Mouse (Mus musculus) brain, adult 2 months (tissue): ENCODE results near the gene Rab11fip4.
"Not testable (repeated sequence)": the region's sequence is repeated elsewhere in the genome, so short reads cannot be mapped to it uniquely, and the experiment has no call there.

Source experiments
- DNase-seq: peaks from one replicate; pipeline ENCODE4 v3.0.0; 2011; ENCODE audit warnings: low read depth, low spot score

The Rab11fip4 gene

GRCm38 (mm10) chr11:79676483-79676967 lies 85.5 kb downstream of the Rab11fip4 start:
- no peak for DNase-seq

- DNase-seq = peak; percentile 77
Observed at GRCm38 (mm10) chr11:79677402-79677801, 86.4 kb downstream of the Rab11fip4 start.

- DNase-seq = peak; percentile 77
Observed at GRCm38 (mm10) chr11:79678363-79679153, 87.5 kb downstream of the Rab11fip4 start.

GRCm38 (mm10) chr11:79679929-79680328 lies 88.9 kb downstream of the Rab11fip4 start:
- no peak for DNase-seq

GRCm38 (mm10) chr11:79680559-79680958 lies 89.5 kb downstream of the Rab11fip4 start:
- DNase-seq = no peak

- DNase-seq = no peak
Observed at GRCm38 (mm10) chr11:79681182-79681581, 90.2 kb downstream of the Rab11fip4 start.

GRCm38 (mm10) chr11:79681798-79682197 lies 90.8 kb downstream of the Rab11fip4 start:
- no peak for DNase-seq

GRCm38 (mm10) chr11:79685109-79685508 lies 94.1 kb downstream of the Rab11fip4 start:
- no peak for DNase-seq

GRCm38 (mm10) chr11:79686501-79687121 lies 95.6 kb downstream of the Rab11fip4 start:
- DNase-seq = peak; percentile 92

GRCm38 (mm10) chr11:79689916-79690315 lies 98.9 kb downstream of the Rab11fip4 start:
- no peak for DNase-seq

- DNase-seq = peak; percentile 74
Observed at GRCm38 (mm10) chr11:79691513-79691912, 100.5 kb downstream of the Rab11fip4 start.

- peak; percentile 54 for DNase-seq
Observed at GRCm38 (mm10) chr11:79696390-79697307, 105.6 kb downstream of the Rab11fip4 start.

- no peak for DNase-seq
Observed at GRCm38 (mm10) chr11:79698071-79698470, 107.1 kb downstream of the Rab11fip4 start.

GRCm38 (mm10) chr11:79698542-79698941 lies 107.5 kb downstream of the Rab11fip4 start:
- not testable (repeated sequence) for DNase-seq

GRCm38 (mm10) chr11:79701466-79701865 lies 110.5 kb downstream of the Rab11fip4 start:
- DNase-seq = no peak

GRCm38 (mm10) chr11:79702092-79702491 lies 111.1 kb downstream of the Rab11fip4 start:
- peak; percentile 54 for DNase-seq

- peak; percentile 77 for DNase-seq
Observed at GRCm38 (mm10) chr11:79703452-79703851, 112.4 kb downstream of the Rab11fip4 start.

GRCm38 (mm10) chr11:79703885-79704291 lies 112.9 kb downstream of the Rab11fip4 start:
- peak; percentile 89 for DNase-seq

- peak; percentile 97 for DNase-seq
Observed at GRCm38 (mm10) chr11:79704318-79705150, 113.5 kb downstream of the Rab11fip4 start.

- no peak for DNase-seq
Observed at GRCm38 (mm10) chr11:79707084-79707483, 116.1 kb downstream of the Rab11fip4 start.
